ENCODE assay signal across 23 mouse cellular contexts in the genomic region with DNA sequence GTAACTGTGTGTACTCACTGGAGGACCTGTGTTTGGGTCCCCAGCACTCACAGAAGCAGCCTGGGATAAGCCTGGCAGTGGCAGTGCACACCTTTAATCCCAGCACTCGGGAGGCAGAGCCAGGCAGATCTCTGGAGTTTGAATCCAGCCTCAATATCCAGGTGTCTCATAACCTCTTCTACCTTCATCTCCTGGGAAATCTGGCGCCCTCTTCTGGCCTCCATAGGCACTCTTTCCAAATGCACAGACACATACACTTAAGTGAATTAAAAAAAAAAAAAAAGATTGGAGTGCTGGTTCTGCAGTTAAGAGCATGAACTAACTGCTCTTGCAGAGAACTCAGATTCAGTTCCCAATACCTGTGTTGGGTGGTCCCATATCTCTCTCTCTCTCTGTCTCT. TPM values are rescaled to one million over a fixed set of nuclear protein-coding genes. Genes with fewer than 3 reads are reported as not detected.
DNase-seq lines count a peak whose midpoint lies in the region; ATAC-seq and TF ChIP-seq lines count a peak whose summit lies in the region.
"Had no signal": no experiment of that assay in that cellular context is flagged by ENCODE, and none has a peak within 500 bp of the region (broad histone marks: within the 10 kb centered on the region; RNA-seq: fewer than 3 reads in every experiment).

No protein-coding gene starts in this region.

- H3K4me2 ChIP-seq in liver, embryonic 11.5 days: no peak overlapping the region
- H3K4me2 ChIP-seq in hindbrain, embryonic 13.5 days: no peak overlapping the region
- H3K4me2 ChIP-seq: heart, embryonic 13.5 days; hindbrain, embryonic 15.5 days; limb, embryonic 12.5 days; stomach, embryonic 15.5 days had no signal

- no peak for ATAC-seq in CD4-positive, CD25-positive, alpha-beta regulatory T cell, adult 4 months
- no peak for ATAC-seq in liver, embryonic 11.5 days (replicated peaks; ENCODE audit: low FRiP score)
- ATAC-seq in hindbrain, embryonic 13.5 days (ENCODE audit: low FRiP score): no peak
- ATAC-seq: intestine, postnatal 0 days had no signal

- H3K4me3 ChIP-seq in liver, adult 2 months (ENCODE audit: insufficient read depth, low read depth, low read length): no peak overlapping the region
- H3K4me3 ChIP-seq in liver, embryonic 11.5 days (ENCODE audit: low read depth, low read length): no peak overlapping the region
- no peak overlapping the region for H3K4me3 ChIP-seq in E14TG2a.4 (replicated peaks; ENCODE audit: low read length)
- no peak overlapping the region for H3K4me3 ChIP-seq in hindbrain, embryonic 13.5 days
- H3K4me3 ChIP-seq: heart, embryonic 13.5 days; hindbrain, embryonic 15.5 days; limb, embryonic 12.5 days; stomach, embryonic 15.5 days had no signal

- H3K9me3 ChIP-seq in liver, embryonic 11.5 days (ENCODE audit: control insufficient read depth, low read length): no peaks in the 10 kb centered on the region
- H3K9me3 ChIP-seq in E14TG2a.4 (ENCODE audit: low read length): no peaks in the 10 kb centered on the region
- H3K9me3 ChIP-seq in hindbrain, embryonic 13.5 days: no peaks in the 10 kb centered on the region
- H3K9me3 ChIP-seq: G1E; heart, embryonic 13.5 days; hindbrain, embryonic 15.5 days; limb, embryonic 12.5 days; stomach, embryonic 15.5 days had no signal

- peak; percentile 51 for DNase-seq in CD4-positive, CD25-positive, alpha-beta regulatory T cell, adult 2 months (ENCODE audit: low read depth, low spot score)
- DNase-seq in liver, adult 2 months (ENCODE audit: extremely low read depth, low read depth, low spot score): peak; percentile 31
- no peak for DNase-seq in liver, embryonic 11.5 days (ENCODE audit: low spot score)
- DNase-seq in induced T-regulatory cell, adult 2 months (ENCODE audit: low read depth): peak; percentile 62
- no peak for DNase-seq in adrenal gland, adult 2 months
- DNase-seq: cerebellum, adult 8-10 months; gastrocnemius, postnatal 10 days; heart, adult 11 months; kidney, postnatal 25 days; layer of hippocampus, adult 9-11 months; lung, adult 18-20 months; lung, postnatal 4 days; thymus, adult 2 months had no signal

- no peak overlapping the region for H3K27ac ChIP-seq in liver, adult 2 months (replicated peaks; ENCODE audit: insufficient read depth, low read depth, low read length)
- H3K27ac ChIP-seq in liver, embryonic 11.5 days (ENCODE audit: low read depth, low read length): no peak overlapping the region
- H3K27ac ChIP-seq in hindbrain, embryonic 13.5 days: no peak overlapping the region
- H3K27ac ChIP-seq: heart, embryonic 13.5 days; hindbrain, embryonic 15.5 days; limb, embryonic 12.5 days; stomach, embryonic 15.5 days had no signal

- WGBS in liver, adult 2 months: 82% methylated on average over 2 of the region's 2 CpGs
- WGBS in liver, embryonic 11.5 days: 69% methylated on average over 2 of the region's 2 CpGs
- WGBS in hindbrain, embryonic 13.5 days: 71% methylated on average over 2 of the region's 2 CpGs

- no peaks in the 10 kb centered on the region for H3K4me1 ChIP-seq in liver, adult 2 months (ENCODE audit: control insufficient read depth, insufficient read depth, low read length)
- no peaks in the 10 kb centered on the region; the same call in 1 of the 2 replicates for H3K4me1 ChIP-seq in liver, embryonic 11.5 days (replicated peaks; ENCODE audit: control insufficient read depth, insufficient read depth, low read length)
- H3K4me1 ChIP-seq in E14TG2a.4 (replicated peaks; ENCODE audit: low read depth, low read length): peaks cover 30% of the 10 kb centered on the region
- H3K4me1 ChIP-seq in hindbrain, embryonic 13.5 days (replicated peaks): no peaks in the 10 kb centered on the region
- H3K4me1 ChIP-seq: heart, embryonic 13.5 days; hindbrain, embryonic 15.5 days; limb, embryonic 12.5 days; stomach, embryonic 15.5 days had no signal

- H3K9ac ChIP-seq in liver, adult 2 months (ENCODE audit: low read depth, low read length): no peak overlapping the region
- no peak overlapping the region for H3K9ac ChIP-seq in liver, embryonic 11.5 days (ENCODE audit: low read depth, low read length)
- no peak overlapping the region for H3K9ac ChIP-seq in hindbrain, embryonic 13.5 days
- H3K9ac ChIP-seq: heart, embryonic 13.5 days; hindbrain, embryonic 15.5 days; limb, embryonic 12.5 days; stomach, embryonic 15.5 days had no signal

- no peaks in the 10 kb centered on the region for H3K27me3 ChIP-seq in liver, adult 2 months (ENCODE audit: control insufficient read depth, insufficient read depth, low read length)
- H3K27me3 ChIP-seq in liver, embryonic 11.5 days (replicated peaks; ENCODE audit: control insufficient read depth, insufficient read depth, low read length): no peaks in the 10 kb centered on the region
- no peaks in the 10 kb centered on the region for H3K27me3 ChIP-seq in E14TG2a.4 (ENCODE audit: insufficient read depth, low read length)
- H3K27me3 ChIP-seq in hindbrain, embryonic 13.5 days: no peaks in the 10 kb centered on the region
- H3K27me3 ChIP-seq: heart, embryonic 13.5 days; hindbrain, embryonic 15.5 days; limb, embryonic 12.5 days; stomach, embryonic 15.5 days had no signal

- no peaks in the 10 kb centered on the region for H3K36me3 ChIP-seq in liver, adult 2 months (ENCODE audit: control insufficient read depth, insufficient read depth, low read length)
- H3K36me3 ChIP-seq in liver, embryonic 11.5 days (ENCODE audit: control insufficient read depth, insufficient read depth, low read length): no peaks in the 10 kb centered on the region
- no peaks in the 10 kb centered on the region for H3K36me3 ChIP-seq in E14TG2a.4 (ENCODE audit: insufficient read depth, low read length)
- no peaks in the 10 kb centered on the region for H3K36me3 ChIP-seq in hindbrain, embryonic 13.5 days
- H3K36me3 ChIP-seq: G1E; heart, embryonic 13.5 days; hindbrain, embryonic 15.5 days; limb, embryonic 12.5 days; stomach, embryonic 15.5 days had no signal

- H3K79me2 ChIP-seq in liver, adult 2 months (ENCODE audit: control insufficient read depth, insufficient read depth, low read length): no peaks in the 10 kb centered on the region

- TF ChIP-seq POLR2A in liver, adult 2 months (IDR thresholded peaks at IDR 0.05; ENCODE audit: extremely low read depth, insufficient read depth, low read length): no peak

- TF ChIP-seq CTCF in liver, adult 2 months (IDR thresholded peaks at IDR 0.05; ENCODE audit: low read depth, low read length): 0 out of 2 replicates have a peak, but pooled peaks have one; percentile 18
- TF ChIP-seq CTCF in E14TG2a.4 (conservative IDR thresholded peaks at IDR 0.05; ENCODE audit: low read length): peak; percentile 64

RNA-seq across cellular contexts. Expression of gene Fxyd5, which starts 11.6 kb away (rescaled TPM):
- polyA plus RNA-seq in CD4-positive, CD25-positive, alpha-beta regulatory T cell, adult 4 months (2017; shearing (Covaris generic)): 1,000 to 10,000 TPM; 1,918 to 1,991 TPM
- 3.6 and 3.8 TPM in 2 replicates for total RNA-seq in liver, adult 2 months (2014; rRNA removed)
- 5.4 and 7.8 TPM in 2 replicates for polyA plus RNA-seq in liver, adult 2 months (2012; rRNA removed)
- 28.1 and 31.1 TPM in 2 replicates for polyA plus RNA-seq in liver, embryonic 11.5 days (2014; fragmentation: Nextera tagmentation; extraction: Ambion mirVana)
- total RNA-seq in adrenal gland, adult 2 months (2021): 100 to 1,000 TPM in 1 of 2 experiments, 10 to 100 TPM in 1; 61.4 to 112 TPM
- 51.0 and 53.5 TPM in 2 replicates for polyA plus RNA-seq in adrenal gland, adult 2 months (2012; rRNA removed)
- 13.0 and 20.0 TPM in 2 replicates for polyA plus RNA-seq in hindbrain, embryonic 13.5 days (2015; fragmentation: Nextera tagmentation; extraction: Ambion mirVana)

RNA-seq across cellular contexts. Expression of gene Fxyd7, which starts 20.6 kb away (rescaled TPM):
- not detected for polyA plus RNA-seq in CD4-positive, CD25-positive, alpha-beta regulatory T cell, adult 4 months (2017; shearing (Covaris generic))
- total RNA-seq in liver, adult 2 months (2014; rRNA removed): 0.47 TPM in 1 of 2 replicates, not detected in the other
- 0.40 and 0.92 TPM in 2 replicates for polyA plus RNA-seq in liver, adult 2 months (2012; rRNA removed)
- 1.9 and 2.6 TPM in 2 replicates for polyA plus RNA-seq in liver, embryonic 11.5 days (2014; fragmentation: Nextera tagmentation; extraction: Ambion mirVana)
- 1 to 10 TPM; 1.3 to 1.4 TPM for total RNA-seq in adrenal gland, adult 2 months (2021)
- 4.4 and 9.9 TPM in 2 replicates for polyA plus RNA-seq in adrenal gland, adult 2 months (2012; rRNA removed)
- polyA plus RNA-seq in hindbrain, embryonic 13.5 days (2015; fragmentation: Nextera tagmentation; extraction: Ambion mirVana): 108 and 116 TPM in 2 replicates
- total RNA-seq: G1E had no signal
- polyA plus RNA-seq: G1E had no signal

RNA-seq across cellular contexts. Expression of gene Fxyd1, which starts 26.3 kb away (rescaled TPM):
- not detected for polyA plus RNA-seq in CD4-positive, CD25-positive, alpha-beta regulatory T cell, adult 4 months (2017; shearing (Covaris generic))
- total RNA-seq in liver, adult 2 months (2014; rRNA removed): 127 and 154 TPM in 2 replicates
- polyA plus RNA-seq in liver, adult 2 months (2012; rRNA removed): 1,507 and 1,555 TPM in 2 replicates
- 23.5 and 35.8 TPM in 2 replicates for polyA plus RNA-seq in liver, embryonic 11.5 days (2014; fragmentation: Nextera tagmentation; extraction: Ambion mirVana)
- 100 to 1,000 TPM; 307 to 317 TPM for total RNA-seq in adrenal gland, adult 2 months (2021)
- 480 and 501 TPM in 2 replicates for polyA plus RNA-seq in adrenal gland, adult 2 months (2012; rRNA removed)
- polyA plus RNA-seq in hindbrain, embryonic 13.5 days (2015; fragmentation: Nextera tagmentation; extraction: Ambion mirVana): 27.3 and 30.6 TPM in 2 replicates
- total RNA-seq: G1E had no signal
- polyA plus RNA-seq: G1E had no signal

RNA-seq across cellular contexts. Expression of gene Lgi4, which starts 28.4 kb away (rescaled TPM):
- polyA plus RNA-seq in CD4-positive, CD25-positive, alpha-beta regulatory T cell, adult 4 months (2017; shearing (Covaris generic)): not detected
- total RNA-seq in liver, adult 2 months (2014; rRNA removed): 0.07 and 0.18 TPM in 2 replicates
- 0.04 and 0.09 TPM in 2 replicates for polyA plus RNA-seq in liver, adult 2 months (2012; rRNA removed)
- polyA plus RNA-seq in liver, embryonic 11.5 days (2014; fragmentation: Nextera tagmentation; extraction: Ambion mirVana): 0.30 and 0.45 TPM in 2 replicates
- total RNA-seq in adrenal gland, adult 2 months (2021): 1 to 10 TPM; 2.2 to 6.5 TPM
- 3.3 and 6.2 TPM in 2 replicates for polyA plus RNA-seq in adrenal gland, adult 2 months (2012; rRNA removed)
- polyA plus RNA-seq in hindbrain, embryonic 13.5 days (2015; fragmentation: Nextera tagmentation; extraction: Ambion mirVana): 1.1 and 1.6 TPM in 2 replicates
- polyA plus RNA-seq: G1E had no signal

RNA-seq across cellular contexts. Expression of gene Fxyd3, which starts 45.8 kb away (rescaled TPM):
- under 1 TPM in 1 of 2 experiments, not detected in 1; 0.27 TPM for polyA plus RNA-seq in CD4-positive, CD25-positive, alpha-beta regulatory T cell, adult 4 months (2017; shearing (Covaris generic))
- total RNA-seq in liver, adult 2 months (2014; rRNA removed): 0.27 and 0.46 TPM in 2 replicates
- polyA plus RNA-seq in liver, adult 2 months (2012; rRNA removed): 0.50 and 0.83 TPM in 2 replicates
- 1.2 and 1.7 TPM in 2 replicates for polyA plus RNA-seq in liver, embryonic 11.5 days (2014; fragmentation: Nextera tagmentation; extraction: Ambion mirVana)
- total RNA-seq in adrenal gland, adult 2 months (2021): 1 to 10 TPM; 1.3 to 3.4 TPM
- polyA plus RNA-seq in adrenal gland, adult 2 months (2012; rRNA removed): 0.04 and 0.73 TPM in 2 replicates
- 0.79 and 1.3 TPM in 2 replicates for polyA plus RNA-seq in hindbrain, embryonic 13.5 days (2015; fragmentation: Nextera tagmentation; extraction: Ambion mirVana)
- polyA plus RNA-seq: G1E; midbrain, postnatal 0 days had no signal

Comparison
In these comparisons a context has a peak if more than half of its experiments do, and no peak if none do; other contexts are left out.
1. DNase-seq: peak in CD4-positive, CD25-positive, alpha-beta regulatory T cell, adult 2 months (single experiment), liver, adult 2 months (single experiment) and induced T-regulatory cell, adult 2 months (single experiment); none in liver, embryonic 11.5 days (single experiment) and adrenal gland, adult 2 months (single experiment).
2. RNA of gene Fxyd5, which starts 11.6 kb away (polyA plus RNA-seq): 1,918 to 1,991 TPM in CD4-positive, CD25-positive, alpha-beta regulatory T cell, adult 4 months; 51.0 to 53.5 TPM in adrenal gland, adult 2 months, 28.1 to 31.1 TPM in liver, embryonic 11.5 days, 13.0 to 20.0 TPM in hindbrain, embryonic 13.5 days and 5.4 to 7.8 TPM in liver, adult 2 months; every median in the first group is over 10 times any median in the second.
3. RNA of gene Fxyd1, which starts 26.3 kb away (polyA plus RNA-seq): 1,507 to 1,555 TPM in liver, adult 2 months, 480 to 501 TPM in adrenal gland, adult 2 months, 23.5 to 35.8 TPM in liver, embryonic 11.5 days and 27.3 to 30.6 TPM in hindbrain, embryonic 13.5 days; not detected in CD4-positive, CD25-positive, alpha-beta regulatory T cell, adult 4 months; every median in the first group is over 10 times any median in the second.